Mouse (Mus musculus): Measurements from ENCODE around the gene Slc25a35. TPM values are rescaled to one million over a fixed set of nuclear protein-coding genes. Genes with fewer than 3 reads are reported as not detected.
"Not testable (repeated sequence)": the region's sequence is repeated elsewhere in the genome, so short reads cannot be mapped to it uniquely, and the experiment has no call there.

Slc25a35 gene
- total and polyA plus RNA-seq, 3 experiments, result 1.1 to 5.2 (median 1.3) TPM

- H3K4me1 ChIP-seq (ENCODE audit: insufficient read depth, low read depth, low read length), result peaks cover 47% of the 10 kb centered on the region
- H3K4me3 ChIP-seq (ENCODE audit: low read depth, low read length), result no peak overlapping the region
- no peak for ATAC-seq (ENCODE audit: extremely low read depth, insufficient number of reproducible peaks, low FRiP score, poor library complexity, severe bottlenecking)
- H3K36me3 ChIP-seq (replicated peaks), result peaks cover 14% of the 10 kb centered on the region
- H3K27me3 ChIP-seq (ENCODE audit: insufficient read depth, low read length), result peaks cover 3% of the 10 kb centered on the region; the same call in 1 of the 2 replicates
- TF ChIP-seq POLR2AphosphoS5 (IDR thresholded peaks at IDR 0.05; ENCODE audit: insufficient replicate concordance, low read depth, low read length) (no peak), GATA2 (IDR thresholded peaks at IDR 0.05; ENCODE audit: borderline replicate concordance, low read depth, low read length) (no peak), CTCF (IDR thresholded peaks at IDR 0.05; ENCODE audit: low read depth, low read length) (no peak)
- DNase-seq (ENCODE audit: low spot score), result no peak
- no peaks in the 10 kb centered on the region for H3K9me3 ChIP-seq (replicated peaks)
These were observed 1.4 kb upstream of the Slc25a35 start for GRCm38 (mm10) chr11:68966554-68966953.

- peaks cover 19% of the 10 kb centered on the region for H3K36me3 ChIP-seq (replicated peaks)
- peak overlapping the region; percentile 37; the same call in 1 of the 2 replicates for H3K4me3 ChIP-seq (ENCODE audit: low read depth, low read length)
- ATAC-seq (ENCODE audit: extremely low read depth, insufficient number of reproducible peaks, low FRiP score, poor library complexity, severe bottlenecking) (no peak), DNase-seq (ENCODE audit: low spot score) (no peak)
- peaks cover 61% of the 10 kb centered on the region for H3K4me1 ChIP-seq (ENCODE audit: insufficient read depth, low read depth, low read length)
- no peaks in the 10 kb centered on the region for H3K9me3 ChIP-seq (replicated peaks)
- peaks cover 3% of the 10 kb centered on the region; the same call in 1 of the 2 replicates for H3K27me3 ChIP-seq (ENCODE audit: insufficient read depth, low read length)
- TF ChIP-seq GATA2 (IDR thresholded peaks at IDR 0.05; ENCODE audit: borderline replicate concordance, low read depth, low read length) (no peak), POLR2AphosphoS5 (IDR thresholded peaks at IDR 0.05; ENCODE audit: insufficient replicate concordance, low read depth, low read length) (no peak), TAL1 (conservative IDR thresholded peaks at IDR 0.05; ENCODE audit: low read depth, low read length) (no peak), CTCF (IDR thresholded peaks at IDR 0.05; ENCODE audit: low read depth, low read length) (no peak), GATA1 (IDR thresholded peaks at IDR 0.05; ENCODE audit: borderline replicate concordance, low read length) (no peak)
These were observed 821 bp downstream of the Slc25a35 start for GRCm38 (mm10) chr11:68968752-68969151.

GRCm38 (mm10) chr11:68970232-68970631 is 2.3 kb downstream of the Slc25a35 start:
- DNase-seq (ENCODE audit: low spot score) (no peak), ATAC-seq (ENCODE audit: extremely low read depth, insufficient number of reproducible peaks, low FRiP score, poor library complexity, severe bottlenecking) (no peak)
- Histone ChIP-seq H3K27me3 (ENCODE audit: insufficient read depth, low read length) (no peaks in the 10 kb centered on the region), H3K4me1 (ENCODE audit: insufficient read depth, low read depth, low read length) (peaks cover 63% of the 10 kb centered on the region), H3K4me3 (ENCODE audit: low read depth, low read length) (no peak overlapping the region), H3K9me3 (replicated peaks) (no peaks in the 10 kb centered on the region), H3K36me3 (replicated peaks) (peaks cover 19% of the 10 kb centered on the region)
- TF ChIP-seq GATA2 (IDR thresholded peaks at IDR 0.05; ENCODE audit: borderline replicate concordance, low read depth, low read length) (no peak), TAL1 (conservative IDR thresholded peaks at IDR 0.05; ENCODE audit: low read depth, low read length) (no peak), CTCF (IDR thresholded peaks at IDR 0.05; ENCODE audit: low read depth, low read length) (no peak), GATA1 (IDR thresholded peaks at IDR 0.05; ENCODE audit: borderline replicate concordance, low read length) (no peak), POLR2AphosphoS5 (IDR thresholded peaks at IDR 0.05; ENCODE audit: insufficient replicate concordance, low read depth, low read length) (no peak)

- DNase-seq (ENCODE audit: low spot score) (peak; percentile 79), ATAC-seq (ENCODE audit: extremely low read depth, insufficient number of reproducible peaks, low FRiP score, poor library complexity, severe bottlenecking) (peak; percentile 68)
- H3K9me3 ChIP-seq (replicated peaks); H3K27me3 ChIP-seq (ENCODE audit: insufficient read depth, low read length): not testable (repeated sequence)
- H3K36me3 ChIP-seq (replicated peaks), result peaks cover 19% of the 10 kb centered on the region
- peaks cover 40% of the 10 kb centered on the region for H3K4me1 ChIP-seq (ENCODE audit: insufficient read depth, low read depth, low read length)
- H3K4me3 ChIP-seq (ENCODE audit: low read depth, low read length), result peak overlapping the region; percentile 67
These were observed 5.5 kb downstream of the Slc25a35 start for GRCm38 (mm10) chr11:68973250-68974058.

- H3K4me3 ChIP-seq (ENCODE audit: low read depth, low read length), result peak overlapping the region; percentile 67; the same call in 1 of the 2 replicates
- no peaks in the 10 kb centered on the region for H3K9me3 ChIP-seq (replicated peaks)
- peaks cover 34% of the 10 kb centered on the region for H3K4me1 ChIP-seq (ENCODE audit: insufficient read depth, low read depth, low read length)
- peaks cover 4% of the 10 kb centered on the region for H3K27me3 ChIP-seq (ENCODE audit: insufficient read depth, low read length)
- ATAC-seq (ENCODE audit: extremely low read depth, insufficient number of reproducible peaks, low FRiP score, poor library complexity, severe bottlenecking) (no peak), DNase-seq (ENCODE audit: low spot score) (no peak)
- peaks cover 19% of the 10 kb centered on the region for H3K36me3 ChIP-seq (replicated peaks)
- TF ChIP-seq GATA1 (IDR thresholded peaks at IDR 0.05; ENCODE audit: borderline replicate concordance, low read length) (no peak), TAL1 (conservative IDR thresholded peaks at IDR 0.05; ENCODE audit: low read depth, low read length) (no peak), CTCF (IDR thresholded peaks at IDR 0.05; ENCODE audit: low read depth, low read length) (no peak), POLR2AphosphoS5 (IDR thresholded peaks at IDR 0.05; ENCODE audit: insufficient replicate concordance, low read depth, low read length) (no peak), GATA2 (IDR thresholded peaks at IDR 0.05; ENCODE audit: borderline replicate concordance, low read depth, low read length) (no peak)
These were observed 6.1 kb downstream of the Slc25a35 start for GRCm38 (mm10) chr11:68974059-68974450.

GRCm38 (mm10) chr11:68975085-68975484 is 7.2 kb downstream of the Slc25a35 start, which contains the start of gene Rangrf:
Gene Rangrf, minus strand, starts transcription at chr11:68975185.
- Histone ChIP-seq H3K36me3 (replicated peaks) (peaks cover 16% of the 10 kb centered on the region), H3K4me3 (ENCODE audit: low read depth, low read length) (no peak within 1 kb of the TSS; the same call in 1 of the 2 replicates), H3K4me1 (ENCODE audit: insufficient read depth, low read depth, low read length) (peaks cover 35% of the 10 kb centered on the region), H3K9me3 (replicated peaks) (no peaks in the 10 kb centered on the region), H3K27me3 (ENCODE audit: insufficient read depth, low read length) (peaks cover 4% of the 10 kb centered on the region)
- ATAC-seq (ENCODE audit: extremely low read depth, insufficient number of reproducible peaks, low FRiP score, poor library complexity, severe bottlenecking) (no peak), DNase-seq (ENCODE audit: low spot score) (no peak)
- TF ChIP-seq GATA2 (IDR thresholded peaks at IDR 0.05; ENCODE audit: borderline replicate concordance, low read depth, low read length), result no peak
- TF ChIP-seq TAL1 (conservative IDR thresholded peaks at IDR 0.05; ENCODE audit: low read depth, low read length), result no peak
- no peak for TF ChIP-seq CTCF (IDR thresholded peaks at IDR 0.05; ENCODE audit: low read depth, low read length)
- TF ChIP-seq POLR2AphosphoS5 (IDR thresholded peaks at IDR 0.05; ENCODE audit: insufficient replicate concordance, low read depth, low read length), result no peak

Measured in G1E (cell line).